Mouse (Mus musculus): ENCODE measurements around the gene Cebpe. TPM values are rescaled to one million over a fixed set of nuclear protein-coding genes. Genes with fewer than 3 reads are reported as not detected.

Cebpe gene
- not detected for total RNA-seq (2022)

DNA sequence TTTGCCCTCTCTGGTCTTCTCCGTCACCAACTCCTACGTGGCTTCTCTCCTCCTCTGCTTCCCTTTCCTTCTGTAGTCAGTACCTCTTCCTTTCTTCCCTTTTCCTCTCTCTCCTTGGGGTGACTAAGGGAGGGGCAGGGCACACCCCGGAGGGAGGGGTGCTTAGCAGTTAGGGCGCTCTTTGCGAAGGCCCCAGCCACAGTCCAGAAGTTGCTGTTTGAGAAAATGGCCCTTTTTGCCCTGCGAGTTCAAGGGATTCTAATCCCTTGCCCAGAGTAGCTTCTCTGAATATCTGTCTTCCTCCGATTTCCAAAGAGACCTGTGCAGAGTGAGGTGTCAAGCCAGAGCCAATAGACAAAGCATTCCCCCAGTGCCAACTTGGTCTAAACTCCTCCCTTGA lies at the start of gene Cebpe:
Gene Cebpe, minus strand, starts transcription at position 101 of the 400 bp plus-strand sequence.
- DNase-seq: no peak

DNA sequence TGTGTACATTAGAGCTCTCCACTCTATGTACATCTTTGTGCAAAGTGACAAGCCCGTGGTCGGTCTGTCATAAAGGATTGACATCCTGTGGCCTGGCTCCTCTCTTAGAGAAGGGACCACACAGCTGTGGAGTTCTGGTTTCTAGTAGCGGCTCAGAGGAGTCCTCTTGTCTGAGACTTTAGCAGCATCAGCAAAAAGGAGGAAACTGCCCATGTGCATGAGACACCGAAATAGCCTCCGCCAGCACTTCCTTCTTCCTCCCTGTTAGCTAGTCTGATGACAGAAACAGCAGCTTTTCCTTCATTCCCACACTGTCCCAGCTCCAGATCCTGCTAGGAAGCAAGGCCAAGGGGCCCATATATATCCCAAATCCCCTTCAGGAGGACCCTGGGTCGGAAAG lies 44.4 kb upstream of the Cebpe start:
- no peak for DNase-seq

- peak; percentile 69 for DNase-seq
These were observed 42.6 kb upstream of the Cebpe start for GRCm38 (mm10) chr14:54754602-54755018.

DNA sequence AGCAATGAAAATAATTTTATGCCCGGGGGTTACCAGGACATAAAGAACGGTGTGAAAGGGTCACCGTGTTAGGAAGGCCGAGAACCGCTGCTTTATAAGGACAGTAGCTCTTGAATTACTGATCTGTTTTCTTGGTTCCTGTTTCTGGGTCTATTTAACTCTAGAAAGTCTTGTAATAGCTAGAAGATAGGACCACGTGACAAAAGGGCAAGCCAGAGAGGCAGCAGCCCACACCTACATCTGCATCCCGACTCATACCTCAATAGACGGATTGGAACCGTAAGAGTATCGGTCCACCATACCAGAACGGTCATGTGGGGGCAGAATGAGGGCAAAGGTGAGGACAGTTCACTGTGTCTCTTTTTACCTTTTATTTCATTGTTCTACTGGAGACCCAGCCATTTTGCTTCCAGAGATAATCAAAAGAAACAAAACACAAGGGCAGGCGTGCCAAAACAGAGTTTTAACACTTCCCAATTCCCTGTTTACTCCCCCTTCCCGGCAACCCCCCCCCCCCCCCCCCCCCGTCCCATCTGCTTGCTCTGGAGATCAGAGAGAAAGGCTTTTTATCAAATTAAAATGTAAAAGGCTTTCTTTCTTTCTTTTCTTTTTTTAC lies 42.1 kb upstream of the Cebpe start:
- DNase-seq: no peak

DNA sequence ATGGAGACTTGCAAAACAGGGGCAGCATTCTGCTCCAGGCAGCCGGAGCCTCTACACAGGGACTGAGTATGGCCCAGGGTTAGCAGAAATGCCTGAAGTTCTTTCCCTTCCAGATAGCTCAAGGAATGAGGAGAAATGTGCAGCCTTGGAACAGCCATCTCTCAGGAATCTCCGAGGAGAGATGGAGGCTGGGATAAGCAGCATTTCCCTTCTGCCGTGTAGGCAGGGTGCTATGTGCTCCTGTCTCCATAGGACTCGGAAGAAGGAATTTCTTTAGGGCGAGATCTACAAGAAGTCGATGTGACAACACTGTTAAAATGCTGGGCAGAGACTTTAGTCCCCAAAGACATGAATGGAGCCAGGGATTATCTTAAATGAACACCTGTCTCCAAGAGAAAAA lies 41.0 kb upstream of the Cebpe start:
- DNase-seq: no peak

- DNase-seq: no peak
These were observed 39.8 kb upstream of the Cebpe start for GRCm38 (mm10) chr14:54751768-54752167.

- DNase-seq: peak; percentile 40
These were observed 37.3 kb upstream of the Cebpe start for GRCm38 (mm10) chr14:54749238-54749637.

- DNase-seq: peak; percentile 30
These were observed 36.3 kb upstream of the Cebpe start for GRCm38 (mm10) chr14:54747942-54748917.

- no peak for DNase-seq
These were observed 34.1 kb upstream of the Cebpe start for GRCm38 (mm10) chr14:54746038-54746437.

GRCm38 (mm10) chr14:54744473-54744872 lies 32.5 kb upstream of the Cebpe start:
- DNase-seq: no peak

- DNase-seq: peak; percentile 63
These were observed 30.4 kb upstream of the Cebpe start for GRCm38 (mm10) chr14:54742375-54742774.

- no peak for DNase-seq
These were observed 29.7 kb upstream of the Cebpe start for GRCm38 (mm10) chr14:54741721-54742120.

DNA sequence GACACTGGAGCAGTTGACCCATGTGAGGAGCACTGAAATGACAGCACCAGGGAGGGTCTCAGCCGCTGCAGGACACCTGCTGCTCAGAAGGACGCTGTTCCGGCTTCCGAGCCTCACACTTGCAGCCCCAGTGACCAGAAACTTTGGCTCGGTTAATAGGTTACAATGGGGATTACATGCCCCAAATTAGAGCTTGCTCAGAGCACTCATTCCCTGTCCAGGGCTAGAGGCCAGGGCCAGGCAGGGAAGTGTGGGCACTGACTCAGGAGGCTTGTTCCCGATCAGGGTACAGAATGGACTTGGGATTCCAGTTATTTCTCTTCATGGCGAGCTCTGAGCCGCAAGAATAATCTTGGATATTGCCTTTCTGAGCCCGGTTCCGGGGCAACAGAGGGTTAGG lies 25.7 kb upstream of the Cebpe start:
- no peak for DNase-seq

DNA sequence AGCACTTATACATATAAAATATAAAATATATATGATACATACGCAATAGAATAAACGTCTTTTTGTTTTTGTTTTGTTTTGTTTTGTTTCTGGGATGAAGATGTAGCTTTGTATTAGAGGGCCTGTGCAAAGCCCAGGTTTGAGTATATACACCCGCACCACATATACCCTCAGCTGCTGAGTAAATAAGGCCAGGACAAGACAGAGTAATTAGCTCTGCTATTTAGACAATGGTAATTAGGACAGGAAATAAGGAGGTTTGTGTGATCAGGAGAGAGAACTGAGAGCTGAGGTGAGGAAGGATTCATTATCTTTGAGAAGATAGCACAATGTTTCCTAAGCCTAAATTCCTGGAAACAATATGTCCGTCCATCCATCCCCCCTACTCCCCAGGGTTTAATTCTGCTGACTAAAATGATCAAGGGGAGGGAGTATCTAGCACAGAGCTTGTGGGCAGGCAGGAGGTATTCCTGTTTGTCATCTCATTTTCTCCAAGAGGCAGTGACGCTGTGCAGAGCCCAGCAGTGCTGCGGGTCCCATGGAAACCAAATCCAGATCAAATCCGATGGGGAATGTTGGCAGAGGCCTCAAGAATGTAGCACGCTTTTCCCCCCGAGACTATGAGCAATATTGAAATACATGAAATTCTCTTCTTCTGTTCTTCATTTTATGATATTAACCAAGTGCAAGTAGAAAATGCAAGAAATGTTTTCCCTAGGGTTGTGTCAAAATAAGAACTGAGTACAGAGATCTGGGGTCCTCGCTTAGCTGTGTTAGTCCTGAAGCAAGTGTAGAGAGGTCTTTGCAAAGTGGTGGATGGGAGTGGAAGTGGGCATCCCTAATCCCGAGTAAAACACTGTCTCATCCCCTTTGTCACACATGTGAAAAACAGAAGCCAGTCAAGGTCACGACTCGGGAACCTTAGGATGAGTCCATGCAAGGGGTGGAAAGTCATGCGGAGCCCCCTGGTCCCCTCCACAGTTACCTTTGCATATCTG lies 24.9 kb upstream of the Cebpe start:
- DNase-seq: no peak

DNA sequence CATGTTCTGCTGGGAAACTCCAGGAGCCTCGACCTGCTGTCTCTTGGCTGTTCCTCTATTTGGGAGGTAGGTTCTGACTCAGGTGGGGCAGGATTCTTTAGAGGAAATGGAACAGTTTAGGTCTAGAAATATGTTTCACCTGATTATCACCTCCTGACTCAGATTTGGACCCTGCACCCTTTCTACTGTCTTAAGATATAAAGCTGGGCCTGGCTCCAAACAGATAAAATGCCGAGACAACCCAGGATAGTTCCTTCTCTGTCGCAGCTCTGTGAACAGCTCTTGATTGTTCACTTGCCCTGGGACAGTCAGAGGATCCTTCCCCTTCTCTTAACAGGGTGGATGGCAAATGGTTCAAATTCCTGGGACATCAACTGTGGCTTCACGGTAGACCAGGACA lies 23.2 kb upstream of the Cebpe start:
- DNase-seq: no peak

DNA sequence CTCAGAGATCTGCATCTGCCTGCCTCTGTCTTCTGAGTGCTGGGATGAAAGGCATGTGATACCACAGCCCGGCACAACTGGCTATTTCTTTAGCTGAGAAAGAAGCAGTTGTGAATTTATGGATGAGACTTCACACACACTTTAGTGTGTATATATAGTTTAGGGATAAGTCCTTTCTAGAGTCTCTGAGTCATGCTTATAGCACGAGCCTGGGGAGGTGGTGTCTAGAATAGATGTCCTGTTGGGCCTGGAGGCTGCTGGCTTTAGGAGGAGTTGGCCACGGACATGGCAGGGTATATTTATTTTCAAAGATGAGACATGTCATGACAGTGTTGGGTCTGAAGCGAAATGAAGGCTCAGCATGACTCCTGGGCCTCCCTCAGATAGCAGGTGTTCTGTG lies 22.0 kb upstream of the Cebpe start:
- no peak for DNase-seq

- no peak for DNase-seq
These were observed 20.2 kb upstream of the Cebpe start for GRCm38 (mm10) chr14:54732206-54732605.

- DNase-seq: no peak
These were observed 18.3 kb upstream of the Cebpe start for GRCm38 (mm10) chr14:54730305-54730704.

DNA sequence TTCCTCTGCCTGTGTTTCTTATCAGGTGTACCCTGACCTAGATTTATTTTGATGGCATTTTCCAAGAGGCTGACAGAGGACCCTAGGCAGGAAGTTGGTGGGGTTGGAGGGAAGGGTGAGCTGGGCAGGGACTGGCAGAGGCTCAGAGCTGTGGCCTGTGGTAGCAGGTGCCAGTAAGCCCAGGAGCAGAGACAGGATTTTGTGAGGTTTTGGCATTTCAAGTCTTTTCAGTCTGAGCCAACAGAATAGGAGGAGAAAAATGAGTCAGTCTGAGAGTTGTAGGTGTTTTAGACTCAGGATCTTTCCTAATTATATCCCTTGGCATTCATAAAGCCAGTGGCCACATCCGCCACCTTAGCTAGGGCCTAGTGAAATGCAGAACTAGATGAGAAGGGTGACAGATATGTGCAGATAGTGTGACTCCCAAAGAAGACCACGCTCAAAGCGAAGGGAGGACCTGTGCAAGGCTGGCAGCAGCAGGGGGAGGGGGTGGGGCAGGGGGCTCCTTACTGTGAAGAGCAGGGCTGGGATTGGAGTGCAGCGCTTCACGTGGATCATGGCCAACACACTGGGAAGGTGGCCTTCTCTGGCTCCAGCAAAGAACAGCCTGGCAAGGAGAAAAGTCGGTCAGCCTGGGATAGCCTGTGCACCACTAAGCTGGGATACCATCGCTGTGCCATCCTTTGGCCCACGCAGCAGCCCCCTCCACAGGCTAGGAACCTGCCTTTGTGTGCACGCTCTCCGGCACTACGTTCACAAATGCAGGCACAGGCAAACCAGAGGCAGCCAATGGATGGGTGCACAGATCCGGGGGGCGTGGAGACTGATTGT lies 17.1 kb upstream of the Cebpe start:
- DNase-seq: no peak

GRCm38 (mm10) chr14:54727565-54727964 lies 15.6 kb upstream of the Cebpe start:
- DNase-seq: no peak

GRCm38 (mm10) chr14:54724049-54724448 lies 12.1 kb upstream of the Cebpe start:
- DNase-seq: no peak

DNA sequence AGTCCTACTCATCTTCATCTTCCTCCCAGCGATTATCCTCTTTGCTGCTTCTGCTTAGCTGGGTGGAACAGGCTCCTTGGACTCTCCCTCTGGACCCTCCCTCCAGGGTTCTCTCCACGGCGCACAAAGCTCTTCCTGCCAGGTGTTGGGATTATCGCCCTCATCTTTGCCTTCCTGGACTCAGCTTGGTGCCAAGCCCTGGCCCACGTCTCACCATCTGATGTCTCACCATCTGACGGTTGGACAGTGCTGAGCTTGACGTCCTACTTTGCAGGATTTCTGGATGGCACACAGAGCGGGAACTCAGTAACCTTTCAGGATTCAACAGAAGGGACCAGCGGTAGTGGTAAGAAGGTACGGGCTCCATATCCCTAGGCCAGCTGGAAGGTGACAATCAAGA lies 9.7 kb upstream of the Cebpe start:
- no peak for DNase-seq

Measured in adrenal gland, adult 8-10 months (tissue).